Mouse (Mus musculus) small intestine, adult 2 months (tissue): ENCODE data around the gene Samhd1. TPM values are rescaled to one million over a fixed set of nuclear protein-coding genes. Genes with fewer than 3 reads are reported as not detected.

Source experiments
- H3K27ac ChIP-seq: fragments of 200-500 bp; 2 replicates; pipeline ENCODE4 v1.5.1; 2012; ENCODE audit warnings: low read depth, low read length, control low read depth, inconsistent platforms; ENCODE audit not compliant: insufficient read depth
- H3K27me3 ChIP-seq: fragments of 200-500 bp; 2 replicates; pipeline ENCODE4 v1.6.1; 2012; ENCODE audit warnings: mild to moderate bottlenecking, moderate library complexity, low read length, inconsistent platforms; ENCODE audit not compliant: control insufficient read depth, insufficient read depth
- H3K36me3 ChIP-seq: fragments of 200-500 bp; 2 replicates; pipeline ENCODE4 v1.6.1; 2012; ENCODE audit warnings: mild to moderate bottlenecking, low read length, control low read depth, inconsistent platforms; ENCODE audit not compliant: control insufficient read depth, insufficient read depth
- H3K4me1 ChIP-seq: fragments of 200-500 bp; 2 replicates; pipeline ENCODE4 v1.6.1; 2012; ENCODE audit warnings: low read length, inconsistent platforms, mixed read lengths; ENCODE audit not compliant: control insufficient read depth, insufficient read depth, insufficient read length
- H3K4me3 ChIP-seq: fragments of 200-500 bp; 2 replicates; pipeline ENCODE4 v1.5.1; 2012; ENCODE audit warnings: low read depth, mild to moderate bottlenecking, control low read depth, inconsistent platforms, low read length, moderate library complexity
- CTCF ChIP-seq: fragments of 200-500 bp; IDR thresholded peaks from 2 replicates; pipeline ENCODE4 v1.5.1; 2012; ENCODE audit warnings: low read depth, mild to moderate bottlenecking, control low read depth, inconsistent platforms, low read length, moderate library complexity, mixed read lengths; ENCODE audit not compliant: insufficient replicate concordance, insufficient read length; ENCODE audit errors: extremely low read depth
- POLR2A ChIP-seq: fragments of 200-500 bp; IDR thresholded peaks from 2 replicates; pipeline ENCODE4 v1.6.1; 2012; ENCODE audit warnings: low read depth, mild to moderate bottlenecking, control low read depth, inconsistent platforms, low read length, moderate library complexity
- WGBS: fragments of 180-500 bp; shearing (Covaris S2); methylation state at CpG from one replicate; pipeline ENCODE4 v1.1.7; 2018; 5-methylcytosine and 5-hydroxymethylcytosine counted together
- polyA plus RNA-seq: library from polyadenylated mRNA; depleted of rRNA; stranded (reverse); fragments of >200 nt; gene quantifications from 2 replicates; pipeline ENCODE4 v1.2.3, GENCODE M21; 2012

Samhd1 gene
- polyA plus RNA-seq, 1 experiment = 47.7 TPM

- TF ChIP-seq CTCF = no peak
- no peak for TF ChIP-seq POLR2A
- H3K4me1 ChIP-seq = peaks cover 29% of the 10 kb centered on the region
Observed at GRCm38 (mm10) chr2:157076585-157076984, 58.5 kb downstream of the Samhd1 start.

GRCm38 (mm10) chr2:157075685-157076084 is 59.4 kb downstream of the Samhd1 start:
- Histone ChIP-seq H3K4me1 (peaks cover 38% of the 10 kb centered on the region), H3K27ac (no peak overlapping the region), H3K27me3 (peaks cover 22% of the 10 kb centered on the region), H3K4me3 (no peak overlapping the region), H3K36me3 (no peaks in the 10 kb centered on the region)
- TF ChIP-seq POLR2A = no peak
- TF ChIP-seq CTCF = no peak
- WGBS = 15% methylated on average over 3 of the region's 3 CpGs

More at GRCm38 (mm10) chr2:157076585-157076984, 58.5 kb downstream of the Samhd1 start:
- Histone ChIP-seq H3K36me3 (no peaks in the 10 kb centered on the region), H3K27me3 (peaks cover 22% of the 10 kb centered on the region), H3K4me3 (no peak overlapping the region), H3K27ac (no peak overlapping the region)
- 74% methylated on average over 7 of the region's 7 CpGs for WGBS

GRCm38 (mm10) chr2:157075226-157075625 is 59.8 kb downstream of the Samhd1 start:
- Histone ChIP-seq H3K36me3 (no peaks in the 10 kb centered on the region), H3K27ac (no peak overlapping the region), H3K27me3 (peaks cover 22% of the 10 kb centered on the region), H3K4me1 (peaks cover 43% of the 10 kb centered on the region), H3K4me3 (no peak overlapping the region)
- 61% methylated on average over 3 of the region's 3 CpGs for WGBS
- TF ChIP-seq POLR2A (no peak), CTCF (no peak)

- Histone ChIP-seq H3K36me3 (no peaks in the 10 kb centered on the region), H3K4me1 (peaks cover 46% of the 10 kb centered on the region), H3K4me3 (no peak overlapping the region), H3K27me3 (peaks cover 22% of the 10 kb centered on the region), H3K27ac (no peak overlapping the region)
- WGBS = 75% methylated on average over 5 of the region's 5 CpGs
- no peak for TF ChIP-seq POLR2A
- no peak for TF ChIP-seq CTCF
Observed at GRCm38 (mm10) chr2:157074772-157075171, 60.3 kb downstream of the Samhd1 start.

GRCm38 (mm10) chr2:157074186-157074724 is 60.8 kb downstream of the Samhd1 start:
- H3K4me3 ChIP-seq = no peak overlapping the region
- H3K36me3 ChIP-seq = no peaks in the 10 kb centered on the region
- TF ChIP-seq POLR2A = no peak
- no peak overlapping the region for H3K27ac ChIP-seq
- H3K27me3 ChIP-seq = peaks cover 19% of the 10 kb centered on the region
- peaks cover 51% of the 10 kb centered on the region for H3K4me1 ChIP-seq
- 74% methylated on average over 9 of the region's 9 CpGs for WGBS

GRCm38 (mm10) chr2:157073378-157074052 is 61.5 kb downstream of the Samhd1 start:
- 73% methylated on average over 9 of the region's 9 CpGs for WGBS
- 0 out of 2 replicates have a peak overlapping the region, but pooled peaks have one; percentile 2 for H3K27ac ChIP-seq

GRCm38 (mm10) chr2:157072316-157072990 is 62.6 kb downstream of the Samhd1 start:
- Histone ChIP-seq H3K36me3 (no peaks in the 10 kb centered on the region), H3K27ac (peak overlapping the region; percentile 2; the same call in 1 of the 2 replicates), H3K27me3 (peaks cover under 1% of the 10 kb centered on the region), H3K4me1 (peaks cover 55% of the 10 kb centered on the region), H3K4me3 (no peak overlapping the region)
- TF ChIP-seq POLR2A = no peak
- TF ChIP-seq CTCF = no peak
- WGBS = 76% methylated on average over 9 of the region's 9 CpGs

More at GRCm38 (mm10) chr2:157073378-157074052, 61.5 kb downstream of the Samhd1 start:
- Histone ChIP-seq H3K27me3 (peaks cover 11% of the 10 kb centered on the region), H3K36me3 (no peaks in the 10 kb centered on the region), H3K4me1 (peaks cover 58% of the 10 kb centered on the region), H3K4me3 (no peak overlapping the region)
- TF ChIP-seq POLR2A = no peak
- no peak for TF ChIP-seq CTCF
